In genomic region chr12:100307501-100308260, GRCm38 (mm10) we compare ENCODE assay signal across 8 mouse cellular contexts.
A peak's percentile ranks its signal among the peaks of the same experiment; 100 is the strongest.
DNase-seq lines count a peak whose midpoint lies in the region; ATAC-seq lines count a peak whose summit lies in the region.

No protein-coding gene starts in this region.

- no peak overlapping the region for H3K4me3 ChIP-seq in heart, embryonic 11.5 days (ENCODE audit: low read depth, low read length)
- H3K4me3 ChIP-seq in midbrain, embryonic 16.5 days (ENCODE audit: low read depth, low read length): no peak overlapping the region

- 0 out of 2 replicates have a peak overlapping the region, but pooled peaks have one; percentile 3 for H3K27ac ChIP-seq in heart, embryonic 11.5 days (ENCODE audit: low read depth, low read length)
- peak overlapping the region; percentile 73 for H3K27ac ChIP-seq in midbrain, embryonic 16.5 days (ENCODE audit: low read length)

- DNase-seq in heart, adult 11 months: peak; percentile 97
- no peak for DNase-seq in heart, adult 8-10 months (ENCODE audit: low spot score)
- DNase-seq in cerebellum, postnatal 36 days: peak; percentile 78 to 79
- peak; percentile 45 to 53 for DNase-seq in kidney, postnatal 4 days
- DNase-seq in right cerebral cortex, postnatal 25 days: no peak
- DNase-seq in natural killer cell, adult 2 months (ENCODE audit: low spot score in 2 of 2): no peak

- no peaks in the 10 kb centered on the region for H3K36me3 ChIP-seq in heart, embryonic 11.5 days (ENCODE audit: control insufficient read depth, insufficient read depth, low read length)
- H3K36me3 ChIP-seq in midbrain, embryonic 16.5 days (ENCODE audit: control insufficient read depth, insufficient read depth, low read length): no peaks in the 10 kb centered on the region

- H3K9me3 ChIP-seq in heart, embryonic 11.5 days (replicated peaks; ENCODE audit: control insufficient read depth, low read length): no peaks in the 10 kb centered on the region
- H3K9me3 ChIP-seq in midbrain, embryonic 16.5 days (replicated peaks; ENCODE audit: control insufficient read depth, low read length, poor library complexity, severe bottlenecking): no peaks in the 10 kb centered on the region

- H3K27me3 ChIP-seq in heart, embryonic 11.5 days (ENCODE audit: control insufficient read depth, insufficient read depth, low read length): no peaks in the 10 kb centered on the region
- H3K27me3 ChIP-seq in midbrain, embryonic 16.5 days (ENCODE audit: control insufficient read depth, insufficient read depth, low read depth, low read length): no peaks in the 10 kb centered on the region

- H3K4me2 ChIP-seq in heart, embryonic 11.5 days: no peak overlapping the region
- no peak overlapping the region for H3K4me2 ChIP-seq in midbrain, embryonic 16.5 days (ENCODE audit: low read length)

- ATAC-seq in heart, embryonic 11.5 days (replicated peaks; ENCODE audit: insufficient number of reproducible peaks, low FRiP score, low TSS enrichment): no peak
- ATAC-seq in midbrain, embryonic 16.5 days: peak; percentile 21; the same call in 1 of the 2 replicates

- WGBS in heart, embryonic 11.5 days (ENCODE audit: insufficient replicate concordance): 44% methylated on average over 8 of the region's 8 CpGs
- 30% methylated on average over 8 of the region's 8 CpGs for WGBS in midbrain, embryonic 16.5 days

- no peak overlapping the region for H3K9ac ChIP-seq in heart, embryonic 11.5 days (ENCODE audit: low read depth, low read length)
- peak overlapping the region; percentile 57 for H3K9ac ChIP-seq in midbrain, embryonic 16.5 days (ENCODE audit: low read depth, low read length)

- peaks cover 11% of the 10 kb centered on the region for H3K4me1 ChIP-seq in heart, embryonic 11.5 days (ENCODE audit: control insufficient read depth, insufficient read depth, low read length)
- peaks cover 32% of the 10 kb centered on the region for H3K4me1 ChIP-seq in midbrain, embryonic 16.5 days (ENCODE audit: control insufficient read depth, insufficient read depth, low read length)

Comparison
In these comparisons a context has a peak if more than half of its experiments do, and no peak if none do; other contexts are left out.
1. DNase-seq: peak in heart, adult 11 months (single experiment), cerebellum, postnatal 36 days (2 of 2) and kidney, postnatal 4 days (2 of 2); none in heart, adult 8-10 months (single experiment), right cerebral cortex, postnatal 25 days (single experiment) and natural killer cell, adult 2 months (0 of 2).